Mouse (Mus musculus) CH12.LX (cell line): ENCODE data around the gene Reln.

Experiments used
- CHD2 ChIP-seq: IDR thresholded peaks from 2 replicates; pipeline ENCODE4 v1.6.1; 2011; ENCODE audit warnings: low read length, improper control_type of control experiment
- CTCF ChIP-seq, 2 experiments: IDR thresholded peaks in 1 of 2; conservative IDR thresholded peaks in 1 of 2; 2 replicates each; pipeline ENCODE4 v1.5.1; 2011 to 2012; ENCODE audit warnings: low read depth in 2 of 2, low read length in 2 of 2, improper control_type of control experiment in 1 of 2, inconsistent platforms in 1 of 2, mild to moderate bottlenecking in 1 of 2, moderate library complexity in 1 of 2
- ELF1 ChIP-seq: IDR thresholded peaks from 2 replicates; pipeline ENCODE4 v1.6.1; 2014; ENCODE audit warnings: low read depth, mild to moderate bottlenecking, inconsistent platforms, low read length, improper control_type of control experiment
- PAX5 ChIP-seq: IDR thresholded peaks from 2 replicates; pipeline ENCODE4 v1.6.1; 2012; ENCODE audit warnings: low read length, inconsistent platforms, mixed read lengths
- POLR2A ChIP-seq: IDR thresholded peaks from 2 replicates; pipeline ENCODE4 v1.6.1; 2011; ENCODE audit warnings: low read depth, mild to moderate bottlenecking, improper control_type of control experiment, low read length
- SMC3 ChIP-seq: IDR thresholded peaks from 2 replicates; pipeline ENCODE4 v1.6.1; 2011; ENCODE audit warnings: low read depth, low read length, improper control_type of control experiment
- TCF12 ChIP-seq: IDR thresholded peaks from 2 replicates; pipeline ENCODE4 v1.6.1; 2014; ENCODE audit warnings: low read depth, mild to moderate bottlenecking, inconsistent platforms, low read length, improper control_type of control experiment
- UBTF ChIP-seq: IDR thresholded peaks from 2 replicates; pipeline ENCODE4 v1.6.1; 2012; ENCODE audit warnings: low read depth, mild to moderate bottlenecking, inconsistent platforms, low read length, improper control_type of control experiment, moderate library complexity
- USF2 ChIP-seq: conservative IDR thresholded peaks from 2 replicates; pipeline ENCODE4 v1.6.1; 2011; ENCODE audit warnings: low read depth, low read length, improper control_type of control experiment

GRCm38 (mm10) chr5:22262351-22262765 lies 82.1 kb downstream of the Reln start:
- TF ChIP-seq SMC3 = no peak
- no peak for TF ChIP-seq POLR2A
- TF ChIP-seq CTCF (conservative IDR thresholded peaks at IDR 0.05 in 1 of 2, IDR thresholded peaks at IDR 0.05 in 1 of 2; ENCODE audit: low read depth in 2 of 2, low read length in 2 of 2) = no peak
- TF ChIP-seq UBTF = no peak
- no peak for TF ChIP-seq PAX5
- no peak for TF ChIP-seq USF2
- TF ChIP-seq CHD2 = no peak
- TF ChIP-seq TCF12 = no peak
- TF ChIP-seq ELF1 = no peak
